Mouse (Mus musculus) neural tube, embryonic 12.5 days (tissue): ENCODE measurements around the gene Serpinb6c. TPM values are rescaled to one million over a fixed set of nuclear protein-coding genes. Genes with fewer than 3 reads are reported as not detected.

Experiments
- ATAC-seq: fragments of 200-750 bp; cut with Nextera tagmentation; 2 replicates; pipeline ENCODE4 v1.8.0; 2017; ENCODE audit warnings: low read depth, mild to moderate bottlenecking, moderate TSS enrichment, moderate library complexity; ENCODE audit not compliant: low FRiP score
- H3K27ac ChIP-seq: fragments of 300-500 bp; sonication (generic); 2 replicates; pipeline ENCODE4 v1.5.1; 2016
- H3K27me3 ChIP-seq: fragments of 300-500 bp; sonication (generic); replicated peaks from 2 replicates; pipeline ENCODE4 v1.6.1; 2016; ENCODE audit warnings: mild to moderate bottlenecking
- H3K36me3 ChIP-seq: fragments of 300-500 bp; sonication (generic); 2 replicates; pipeline ENCODE4 v1.6.1; 2016; ENCODE audit warnings: mild to moderate bottlenecking
- H3K4me1 ChIP-seq: fragments of 300-500 bp; sonication (generic); 2 replicates; pipeline ENCODE4 v1.6.1; 2016
- H3K4me2 ChIP-seq: fragments of 300-500 bp; sonication (generic); replicated peaks from 2 replicates; pipeline ENCODE4 v1.6.1; 2016; ENCODE audit warnings: mild to moderate bottlenecking
- H3K4me3 ChIP-seq: fragments of 300-500 bp; sonication (generic); 2 replicates; pipeline ENCODE4 v1.5.1; 2016
- H3K9ac ChIP-seq: fragments of 300-500 bp; sonication (generic); 2 replicates; pipeline ENCODE4 v1.6.1; 2016; ENCODE audit warnings: mild to moderate bottlenecking
- H3K9me3 ChIP-seq: fragments of 300-500 bp; sonication (generic); 2 replicates; pipeline ENCODE4 v1.6.1; 2016; ENCODE audit warnings: mild to moderate bottlenecking
- WGBS: fragments of 180-500 bp; shearing (Covaris S2); methylation state at CpG from one replicate; pipeline ENCODE4 v1.1.7; 2016; 5-methylcytosine and 5-hydroxymethylcytosine counted together
- polyA plus RNA-seq: library from polyadenylated mRNA; unstranded; fragments of >200 nt; fragmentation: Nextera tagmentation; extraction: Ambion mirVana; gene quantifications from 2 replicates; pipeline ENCODE4 v1.2.1, GENCODE M21; 2016

The Serpinb6c gene
- polyA plus RNA-seq, 1 experiment from 2014 or later, result 0.29 TPM

DNA sequence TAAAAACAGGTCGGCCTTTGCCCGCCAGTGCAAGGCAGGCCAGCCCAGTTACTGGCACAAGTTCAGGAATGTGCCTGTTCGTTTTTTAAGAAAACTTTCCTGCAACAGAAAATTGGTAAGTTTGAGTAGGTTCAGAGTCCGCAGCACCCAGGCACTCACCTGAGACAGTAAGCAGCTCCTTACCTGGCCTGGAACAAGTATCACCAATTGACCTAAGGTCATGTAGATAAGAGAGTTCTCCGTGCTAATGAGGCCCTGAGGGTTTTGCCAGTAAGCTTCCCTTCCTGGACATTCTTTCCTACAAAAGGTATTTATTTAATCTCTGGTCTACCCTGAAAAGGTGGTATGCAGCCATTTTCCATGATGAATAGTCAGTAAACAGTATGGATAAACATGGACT, 16.2 kb upstream of the Serpinb6c start:
- peaks cover 22% of the 10 kb centered on the region; the same call in 1 of the 2 replicates for H3K36me3 ChIP-seq
- 93% methylated on average over 5 of the region's 5 CpGs for WGBS
- no peak overlapping the region for H3K27ac ChIP-seq
- H3K4me2 ChIP-seq, result no peak overlapping the region
- no peak for ATAC-seq
- no peak overlapping the region for H3K4me3 ChIP-seq
- H3K4me1 ChIP-seq, result no peaks in the 10 kb centered on the region
- no peaks in the 10 kb centered on the region for H3K27me3 ChIP-seq
- H3K9me3 ChIP-seq, result no peaks in the 10 kb centered on the region
- H3K9ac ChIP-seq, result no peak overlapping the region

- no peak overlapping the region for H3K27ac ChIP-seq
- no peak for ATAC-seq
- WGBS, result 86% methylated on average over 6 of the region's 6 CpGs
Measured at GRCm38 (mm10) chr13:33921041-33921440, 15.5 kb upstream of the Serpinb6c start.

GRCm38 (mm10) chr13:33906821-33907220, 1.3 kb upstream of the Serpinb6c start:
- no peaks in the 10 kb centered on the region for H3K36me3 ChIP-seq
- H3K9me3 ChIP-seq, result no peaks in the 10 kb centered on the region
- ATAC-seq, result no peak
- H3K9ac ChIP-seq, result no peak overlapping the region
- no peaks in the 10 kb centered on the region for H3K4me1 ChIP-seq
- WGBS, result 81% methylated on average over 3 of the region's 3 CpGs
- H3K4me3 ChIP-seq, result no peak overlapping the region
- no peaks in the 10 kb centered on the region for H3K27me3 ChIP-seq
- H3K27ac ChIP-seq, result no peak overlapping the region
- no peak overlapping the region for H3K4me2 ChIP-seq

More at GRCm38 (mm10) chr13:33921041-33921440, 15.5 kb upstream of the Serpinb6c start:
- no peaks in the 10 kb centered on the region for H3K9me3 ChIP-seq
- peaks cover 22% of the 10 kb centered on the region; the same call in 1 of the 2 replicates for H3K36me3 ChIP-seq
- H3K4me2 ChIP-seq, result no peak overlapping the region
- H3K9ac ChIP-seq, result no peak overlapping the region
- no peak overlapping the region for H3K4me3 ChIP-seq
- no peaks in the 10 kb centered on the region for H3K27me3 ChIP-seq
- H3K4me1 ChIP-seq, result no peaks in the 10 kb centered on the region

GRCm38 (mm10) chr13:33903290-33903689, 2.2 kb downstream of the Serpinb6c start:
- Histone ChIP-seq H3K36me3 (no peaks in the 10 kb centered on the region), H3K9me3 (no peaks in the 10 kb centered on the region), H3K4me2 (no peak overlapping the region), H3K27ac (no peak overlapping the region), H3K4me3 (no peak overlapping the region), H3K27me3 (no peaks in the 10 kb centered on the region), H3K4me1 (no peaks in the 10 kb centered on the region), H3K9ac (no peak overlapping the region)
- 92% methylated on average over 2 of the region's 2 CpGs for WGBS
- ATAC-seq, result no peak

DNA sequence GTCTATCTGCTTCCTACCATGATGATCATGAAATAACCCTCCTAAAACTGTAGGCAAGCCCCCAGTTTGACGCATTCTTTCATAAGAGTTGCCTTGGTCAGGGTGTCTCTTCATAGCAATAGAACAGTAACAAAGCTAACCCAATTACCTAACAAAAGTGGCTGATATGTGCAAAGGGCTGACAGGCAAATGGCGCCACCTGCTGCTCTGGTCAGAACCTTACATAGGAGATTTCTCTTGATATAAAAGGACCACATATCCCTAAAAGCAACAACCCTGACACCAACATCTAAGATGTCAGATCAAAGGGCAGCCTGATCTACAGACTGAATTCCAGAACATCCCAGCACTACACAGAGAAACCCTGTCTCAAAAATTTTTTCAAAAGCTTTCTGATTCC, 11.3 kb downstream of the Serpinb6c start:
- Histone ChIP-seq H3K4me1 (no peaks in the 10 kb centered on the region), H3K27ac (no peak overlapping the region), H3K9me3 (no peaks in the 10 kb centered on the region), H3K4me2 (no peak overlapping the region), H3K27me3 (no peaks in the 10 kb centered on the region), H3K36me3 (no peaks in the 10 kb centered on the region), H3K4me3 (no peak overlapping the region), H3K9ac (no peak overlapping the region)
- 36% methylated on average over 2 of the region's 2 CpGs for WGBS
- ATAC-seq, result no peak

DNA sequence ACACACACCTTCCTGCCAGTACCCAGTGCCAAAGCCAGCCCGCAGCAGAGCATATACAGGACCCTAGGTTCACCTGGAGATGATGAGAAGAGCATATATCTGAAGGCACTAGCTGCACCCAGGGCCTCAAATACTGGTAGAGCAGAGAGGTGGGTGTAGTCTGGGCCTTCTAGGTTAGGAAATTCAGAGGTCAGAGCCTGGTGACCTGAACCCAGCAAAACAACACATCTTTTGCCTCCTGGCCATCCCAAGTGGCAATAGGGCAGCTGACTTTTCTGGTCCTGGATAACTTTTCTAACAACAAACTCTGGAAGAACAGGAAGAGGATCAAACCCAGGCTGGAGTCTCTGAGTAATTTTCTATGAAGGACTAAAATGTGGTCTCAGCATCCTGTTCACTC, 62.2 kb downstream of the Serpinb6c start, which contains the start of gene Serpinb6e:
Serpinb6e (minus strand) TSS at position 101 of the 400 bp plus-strand sequence.
- Histone ChIP-seq H3K4me1 (no peaks in the 10 kb centered on the region), H3K4me3 (no peak within 1 kb of the TSS), H3K9me3 (0 out of 2 replicates have a peak, but pooled peaks cover 3% of the 10 kb centered on the region), H3K36me3 (no peaks in the 10 kb centered on the region), H3K27ac (no peak within 1 kb of the TSS), H3K27me3 (no peaks in the 10 kb centered on the region), H3K9ac (no peak within 1 kb of the TSS), H3K4me2 (no peak within 1 kb of the TSS)
- 74% methylated on average over 1 of the region's 1 CpGs for WGBS
- no peak for ATAC-seq

DNA sequence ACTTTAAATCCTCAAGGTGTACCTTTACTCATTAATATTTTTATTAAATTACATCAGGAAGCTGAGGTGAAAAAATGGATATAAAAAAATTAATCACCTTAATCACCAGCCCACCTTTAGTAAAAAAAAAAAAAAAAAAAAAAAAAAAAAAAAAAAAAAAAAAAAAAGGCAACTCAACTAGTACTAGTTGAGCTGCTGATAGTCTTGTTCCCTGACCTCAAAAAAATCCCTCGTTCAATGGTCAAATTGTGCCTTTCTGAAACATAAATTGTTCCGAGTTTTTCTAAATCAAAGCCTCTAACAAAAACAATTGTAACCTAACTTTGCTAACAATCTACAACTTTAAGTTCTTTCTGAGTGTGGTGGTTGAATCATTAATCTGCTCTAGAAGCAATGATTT, 74.8 kb downstream of the Serpinb6c start:
- Histone ChIP-seq H3K9me3 (0 out of 2 replicates have a peak, but pooled peaks cover 7% of the 10 kb centered on the region), H3K9ac (no peak overlapping the region), H3K4me2 (no peak overlapping the region), H3K4me3 (no peak overlapping the region), H3K27ac (no peak overlapping the region), H3K4me1 (no peaks in the 10 kb centered on the region), H3K27me3 (no peaks in the 10 kb centered on the region), H3K36me3 (no peaks in the 10 kb centered on the region)
- 88% methylated on average over 2 of the region's 2 CpGs for WGBS
- no peak for ATAC-seq

Other genes starting within 250 kb of the Serpinb6c start
- gene Serpinb6d, start 244.3 kb downstream of the Serpinb6c start, polyA plus RNA-seq, result not detected in 2 replicates
- not detected in 2 replicates for gene Serpinb6e, start 62.3 kb downstream of the Serpinb6c start, polyA plus RNA-seq
- 13.9 and 18.9 TPM in 2 replicates for gene Nqo2, start 59.0 kb upstream of the Serpinb6c start, polyA plus RNA-seq
- gene Ripk1, start 96.7 kb upstream of the Serpinb6c start, polyA plus RNA-seq, result 8.7 and 10.4 TPM in 2 replicates
- 36.3 and 38.8 TPM in 2 replicates for gene Serpinb6a, start 97.1 kb upstream of the Serpinb6c start, polyA plus RNA-seq
- 34.3 and 35.4 TPM in 2 replicates for gene Bphl, start 131.9 kb upstream of the Serpinb6c start, polyA plus RNA-seq
- 960 and 968 TPM in 2 replicates for gene Tubb2a, start 172.3 kb upstream of the Serpinb6c start, polyA plus RNA-seq
- gene Tubb2b, start 224.8 kb upstream of the Serpinb6c start, polyA plus RNA-seq, result 425 and 501 TPM in 2 replicates